Mouse (Mus musculus) kidney, postnatal 4 days (tissue): Measurements from ENCODE around the gene Snrpn.
"Not testable (repeated sequence)": the region's sequence is repeated elsewhere in the genome, so short reads cannot be mapped to it uniquely, and the experiment has no call there.

ENCODE experiments used
- DNase-seq, 2 experiments: peaks; one replicate each; pipeline ENCODE4 v3.0.0; 2021; ENCODE audit warnings: mixed read lengths in 2 of 2

The Snrpn gene

GRCm38 (mm10) chr7:60139742-60140480 is at the start of gene Snrpn:
Gene Snrpn (minus strand): TSS chr7:60140219.
- no peak for DNase-seq

- DNase-seq = no peak
Observed at GRCm38 (mm10) chr7:60170250-60171185, 30.5 kb upstream of the Snrpn start.

- no peak for DNase-seq
Observed at GRCm38 (mm10) chr7:60125332-60125731, 14.7 kb downstream of the Snrpn start.

GRCm38 (mm10) chr7:60123086-60123624 is 16.9 kb downstream of the Snrpn start:
- DNase-seq = not testable (repeated sequence)

GRCm38 (mm10) chr7:60122434-60123085 is 17.5 kb downstream of the Snrpn start:
- no peak for DNase-seq

- no peak for DNase-seq
Observed at GRCm38 (mm10) chr7:60097154-60097859, 42.7 kb downstream of the Snrpn start.

- no peak for DNase-seq
Observed at GRCm38 (mm10) chr7:60076301-60076700, 63.7 kb downstream of the Snrpn start.

- DNase-seq = no peak
Observed at GRCm38 (mm10) chr7:60047481-60048201, 92.4 kb downstream of the Snrpn start.

GRCm38 (mm10) chr7:60013186-60013585 is 126.8 kb downstream of the Snrpn start:
- DNase-seq = no peak

GRCm38 (mm10) chr7:60007727-60008360 is 132.2 kb downstream of the Snrpn start:
- DNase-seq = no peak

- no peak for DNase-seq
Observed at GRCm38 (mm10) chr7:60006262-60006661, 133.8 kb downstream of the Snrpn start.

GRCm38 (mm10) chr7:60004606-60005330 is 135.3 kb downstream of the Snrpn start, which contains the start of the genes Snurf and Gm38393:
Gene Snurf (minus strand): TSS chr7:60005049.
Gene Gm38393 (minus strand): TSS chr7:60005064.
- DNase-seq = peak; percentile 78 to 83

- DNase-seq = peak; percentile 41 to 67
Observed at GRCm38 (mm10) chr7:60003921-60004605, 136.0 kb downstream of the Snrpn start.

GRCm38 (mm10) chr7:60003006-60003865 is 136.8 kb downstream of the Snrpn start:
- peak; percentile 1 to 3 for DNase-seq

GRCm38 (mm10) chr7:59978646-59979045 is 161.4 kb downstream of the Snrpn start:
- no peak for DNase-seq
